Mouse (Mus musculus): ENCODE results near the gene Rnf130. TPM values are rescaled to one million over a fixed set of nuclear protein-coding genes. Genes with fewer than 3 reads are reported as not detected.
"Not testable (repeated sequence)": the region's sequence is repeated elsewhere in the genome, so short reads cannot be mapped to it uniquely, and the experiment has no call there.

Gene Rnf130
- polyA plus RNA-seq, 1 experiment, result 52.2 TPM

- DNase-seq (ENCODE audit: extremely low spot score in 1 of 2, low spot score in 1 of 2), result peak in 1 of 2 experiments; percentile 58
Measured at GRCm38 (mm10) chr11:50076756-50077155, 51.6 kb downstream of the Rnf130 start.

GRCm38 (mm10) chr11:50081365-50082190 lies 56.4 kb downstream of the Rnf130 start:
- no peak for DNase-seq (ENCODE audit: extremely low spot score in 1 of 2, low spot score in 1 of 2)

GRCm38 (mm10) chr11:50086211-50086610 lies 61.1 kb downstream of the Rnf130 start:
- DNase-seq (ENCODE audit: extremely low spot score in 1 of 2, low spot score in 1 of 2), result peak; percentile 53 to 65

GRCm38 (mm10) chr11:50089840-50090239 lies 64.7 kb downstream of the Rnf130 start:
- no peak for DNase-seq (ENCODE audit: extremely low spot score in 1 of 2, low spot score in 1 of 2)

GRCm38 (mm10) chr11:50090982-50091675 lies 66.0 kb downstream of the Rnf130 start:
- DNase-seq (ENCODE audit: extremely low spot score in 1 of 2, low spot score in 1 of 2), result no peak

- no peak for DNase-seq (ENCODE audit: extremely low spot score in 1 of 2, low spot score in 1 of 2)
Measured at GRCm38 (mm10) chr11:50091681-50092080, 66.5 kb downstream of the Rnf130 start.

- DNase-seq (ENCODE audit: extremely low spot score in 1 of 2, low spot score in 1 of 2), result no peak
Measured at GRCm38 (mm10) chr11:50095661-50096060, 70.5 kb downstream of the Rnf130 start.

- DNase-seq (ENCODE audit: extremely low spot score in 1 of 2, low spot score in 1 of 2), result no peak
Measured at GRCm38 (mm10) chr11:50097091-50097490, 71.9 kb downstream of the Rnf130 start.

- DNase-seq (ENCODE audit: extremely low spot score in 1 of 2, low spot score in 1 of 2), result no peak
Measured at GRCm38 (mm10) chr11:50098961-50099481, 73.9 kb downstream of the Rnf130 start.

- DNase-seq (ENCODE audit: extremely low spot score in 1 of 2, low spot score in 1 of 2), result no peak
Measured at GRCm38 (mm10) chr11:50099692-50100091, 74.5 kb downstream of the Rnf130 start.

- no peak for DNase-seq (ENCODE audit: extremely low spot score in 1 of 2, low spot score in 1 of 2)
Measured at GRCm38 (mm10) chr11:50100548-50101307, 75.6 kb downstream of the Rnf130 start.

GRCm38 (mm10) chr11:50101962-50102361 lies 76.8 kb downstream of the Rnf130 start:
- DNase-seq (ENCODE audit: extremely low spot score in 1 of 2, low spot score in 1 of 2), result not testable (repeated sequence)

GRCm38 (mm10) chr11:50104016-50104415 lies 78.9 kb downstream of the Rnf130 start:
- DNase-seq (ENCODE audit: extremely low spot score in 1 of 2, low spot score in 1 of 2), result no peak

GRCm38 (mm10) chr11:50105237-50105636 lies 80.1 kb downstream of the Rnf130 start:
- no peak for DNase-seq (ENCODE audit: extremely low spot score in 1 of 2, low spot score in 1 of 2)

GRCm38 (mm10) chr11:50106024-50106423 lies 80.9 kb downstream of the Rnf130 start:
- no peak for DNase-seq (ENCODE audit: extremely low spot score in 1 of 2, low spot score in 1 of 2)

GRCm38 (mm10) chr11:50108823-50109244 lies 83.7 kb downstream of the Rnf130 start:
- DNase-seq (ENCODE audit: extremely low spot score in 1 of 2, low spot score in 1 of 2), result no peak

GRCm38 (mm10) chr11:50114329-50114728 lies 89.2 kb downstream of the Rnf130 start:
- DNase-seq (ENCODE audit: extremely low spot score in 1 of 2, low spot score in 1 of 2), result peak in 1 of 2 experiments; percentile 70

- no peak for DNase-seq (ENCODE audit: extremely low spot score in 1 of 2, low spot score in 1 of 2)
Measured at GRCm38 (mm10) chr11:50122631-50123081, 97.5 kb downstream of the Rnf130 start.

- no peak for DNase-seq (ENCODE audit: extremely low spot score in 1 of 2, low spot score in 1 of 2)
Measured at GRCm38 (mm10) chr11:50127781-50128180, 102.6 kb downstream of the Rnf130 start.
